Mouse (Mus musculus) hindbrain, embryonic 13.5 days (tissue): ENCODE results near the gene Tmem167b. TPM values are rescaled to one million over a fixed set of nuclear protein-coding genes. Genes with fewer than 3 reads are reported as not detected.

ENCODE experiments used
- ATAC-seq: fragments of 200-750 bp; cut with Nextera tagmentation; 2 replicates; pipeline ENCODE4 v1.8.0; 2017; ENCODE audit warnings: moderate TSS enrichment; ENCODE audit not compliant: low FRiP score
- H3K27ac ChIP-seq: fragments of 300-500 bp; sonication (generic); 2 replicates; pipeline ENCODE4 v1.5.1; 2015; ENCODE audit warnings: inconsistent platforms, mild to moderate bottlenecking, moderate library complexity
- H3K27me3 ChIP-seq: fragments of 300-500 bp; sonication (generic); 2 replicates; pipeline ENCODE4 v1.6.1; 2015; ENCODE audit warnings: mild to moderate bottlenecking, inconsistent platforms
- H3K36me3 ChIP-seq: fragments of 300-500 bp; sonication (generic); 2 replicates; pipeline ENCODE4 v1.6.1; 2015; ENCODE audit warnings: mild to moderate bottlenecking, inconsistent platforms
- H3K4me1 ChIP-seq: fragments of 300-500 bp; sonication (generic); replicated peaks from 2 replicates; pipeline ENCODE4 v1.6.1; 2015; ENCODE audit warnings: inconsistent platforms
- H3K4me2 ChIP-seq: fragments of 300-500 bp; sonication (generic); 2 replicates; pipeline ENCODE4 v1.6.1; 2015; ENCODE audit warnings: inconsistent platforms, mild to moderate bottlenecking, moderate library complexity
- H3K4me3 ChIP-seq: fragments of 300-500 bp; sonication (generic); 2 replicates; pipeline ENCODE4 v1.5.1; 2015; ENCODE audit warnings: mild to moderate bottlenecking, inconsistent platforms
- H3K9ac ChIP-seq: fragments of 300-500 bp; sonication (generic); 2 replicates; pipeline ENCODE4 v1.6.1; 2015; ENCODE audit warnings: mild to moderate bottlenecking, inconsistent platforms
- H3K9me3 ChIP-seq: fragments of 300-500 bp; sonication (generic); 2 replicates; pipeline ENCODE4 v1.6.1; 2016; ENCODE audit warnings: inconsistent platforms
- WGBS: fragments of 180-500 bp; shearing (Covaris S2); methylation state at CpG from one replicate; pipeline ENCODE4 v1.1.7; 2015; 5-methylcytosine and 5-hydroxymethylcytosine counted together
- polyA plus RNA-seq: library from polyadenylated mRNA; unstranded; fragments of >200 nt; fragmentation: Nextera tagmentation; extraction: Ambion mirVana; gene quantifications from 2 replicates; pipeline ENCODE4 v1.2.1, GENCODE M21; 2015

Tmem167b gene
- 58.8 and 60.6 TPM in 2 replicates for polyA plus RNA-seq

GRCm38 (mm10) chr3:108562133-108562730, at the start of gene Tmem167b:
Tmem167b (minus strand) TSS chr3:108562466.
- H3K9ac ChIP-seq = peak within 1 kb of the TSS; percentile 85
- peak within 1 kb of the TSS; percentile 83 for H3K4me3 ChIP-seq
- no peaks in the 10 kb centered on the region for H3K27me3 ChIP-seq
- H3K4me2 ChIP-seq = peak within 1 kb of the TSS; percentile 66
- peaks cover 21% of the 10 kb centered on the region for H3K4me1 ChIP-seq
- peaks cover 29% of the 10 kb centered on the region for H3K36me3 ChIP-seq
- no peaks in the 10 kb centered on the region for H3K9me3 ChIP-seq
- ATAC-seq = peak; percentile 98
- peak within 1 kb of the TSS; percentile 95 for H3K27ac ChIP-seq
- WGBS = under 1% methylated on average over 44 of the region's 45 CpGs

DNA sequence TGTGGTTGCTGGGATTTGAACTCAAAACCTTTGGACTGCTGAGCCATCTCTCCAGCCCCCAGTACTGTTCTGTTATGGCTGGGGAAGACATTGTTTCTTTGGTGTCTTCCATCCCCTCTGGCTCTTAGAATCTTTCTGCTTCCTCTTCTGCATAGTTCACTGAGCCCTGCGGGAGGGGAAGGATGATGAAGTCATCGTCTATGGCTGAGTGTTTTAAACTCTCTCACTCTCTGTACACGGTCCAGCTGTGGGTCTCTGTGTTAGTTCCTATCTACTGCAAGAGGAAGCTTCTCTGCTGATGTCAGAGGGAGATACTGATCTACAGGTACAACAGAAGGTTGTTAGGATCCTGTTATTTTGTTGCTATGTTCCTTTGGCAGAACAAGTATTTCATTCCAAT, 46.6 kb upstream of the Tmem167b start:
- WGBS = 67% methylated on average over 3 of the region's 3 CpGs
- H3K4me3 ChIP-seq = no peak overlapping the region
- no peak for ATAC-seq

GRCm38 (mm10) chr3:108591530-108592522, 29.6 kb upstream of the Tmem167b start:
- Histone ChIP-seq H3K4me2 (peak overlapping the region; percentile 69), H3K27ac (peak overlapping the region; percentile 97), H3K27me3 (no peaks in the 10 kb centered on the region), H3K9me3 (no peaks in the 10 kb centered on the region), H3K36me3 (0 out of 2 replicates have a peak, but pooled peaks cover 4% of the 10 kb centered on the region), H3K4me3 (peak overlapping the region; percentile 96), H3K4me1 (peaks cover 13% of the 10 kb centered on the region), H3K9ac (peak overlapping the region; percentile 96)
- ATAC-seq = peak; percentile 89
- under 1% methylated on average over 61 of the region's 61 CpGs for WGBS

More for the DNA sequence above, 46.6 kb upstream of the Tmem167b start:
- H3K27me3 ChIP-seq = no peaks in the 10 kb centered on the region
- H3K27ac ChIP-seq = no peak overlapping the region
- H3K36me3 ChIP-seq = peaks cover 28% of the 10 kb centered on the region
- H3K4me1 ChIP-seq = no peaks in the 10 kb centered on the region; the same call in 1 of the 2 replicates
- no peaks in the 10 kb centered on the region for H3K9me3 ChIP-seq
- H3K9ac ChIP-seq = no peak overlapping the region
- no peak overlapping the region for H3K4me2 ChIP-seq

- Histone ChIP-seq H3K4me1 (peaks cover 13% of the 10 kb centered on the region), H3K9me3 (no peaks in the 10 kb centered on the region), H3K27me3 (no peaks in the 10 kb centered on the region), H3K36me3 (0 out of 2 replicates have a peak, but pooled peaks cover 4% of the 10 kb centered on the region), H3K27ac (peak within 1 kb of the TSS; percentile 97), H3K4me2 (peak within 1 kb of the TSS; percentile 69), H3K4me3 (peak within 1 kb of the TSS; percentile 96), H3K9ac (peak within 1 kb of the TSS; percentile 96)
- ATAC-seq = peak; percentile 98
- WGBS = 6% methylated on average over 42 of the region's 44 CpGs
Observed at GRCm38 (mm10) chr3:108590786-108591529, 28.7 kb upstream of the Tmem167b start, which contains the start of gene Wdr47. Wdr47 (plus strand) TSS chr3:108591279.

GRCm38 (mm10) chr3:108588446-108588845, 26.2 kb upstream of the Tmem167b start:
- ATAC-seq = no peak
- Histone ChIP-seq H3K9ac (no peak overlapping the region), H3K36me3 (no peaks in the 10 kb centered on the region), H3K27ac (no peak overlapping the region), H3K4me2 (no peak overlapping the region), H3K27me3 (no peaks in the 10 kb centered on the region), H3K9me3 (no peaks in the 10 kb centered on the region), H3K4me3 (no peak overlapping the region), H3K4me1 (peaks cover 10% of the 10 kb centered on the region)
- 23% methylated on average over 2 of the region's 2 CpGs for WGBS

DNA sequence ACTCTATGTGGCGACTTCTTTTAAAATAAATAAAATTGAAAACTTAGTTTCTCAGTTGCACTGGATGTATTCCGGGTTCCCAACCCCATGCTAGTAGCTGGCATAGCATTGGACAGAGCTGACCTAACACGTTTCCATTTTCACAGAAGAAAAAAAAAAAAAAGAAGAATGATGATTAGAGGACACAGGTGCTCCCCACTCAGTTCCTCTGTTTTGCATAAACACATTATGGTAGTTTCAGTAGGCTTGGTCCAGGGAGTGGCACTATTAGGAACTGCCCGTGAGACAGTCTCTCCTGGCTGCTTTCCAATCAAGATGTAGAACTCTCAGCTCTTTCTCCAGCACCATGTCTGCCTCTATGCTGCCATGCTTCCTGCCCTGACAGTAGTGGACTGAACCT, 22.3 kb upstream of the Tmem167b start:
- Histone ChIP-seq H3K36me3 (0 out of 2 replicates have a peak, but pooled peaks cover 5% of the 10 kb centered on the region), H3K9ac (no peak overlapping the region), H3K4me3 (no peak overlapping the region), H3K27ac (no peak overlapping the region), H3K9me3 (no peaks in the 10 kb centered on the region), H3K4me1 (no peaks in the 10 kb centered on the region; the same call in 1 of the 2 replicates), H3K4me2 (no peak overlapping the region), H3K27me3 (no peaks in the 10 kb centered on the region)
- no peak for ATAC-seq
- WGBS = 78% methylated on average over 4 of the region's 4 CpGs

DNA sequence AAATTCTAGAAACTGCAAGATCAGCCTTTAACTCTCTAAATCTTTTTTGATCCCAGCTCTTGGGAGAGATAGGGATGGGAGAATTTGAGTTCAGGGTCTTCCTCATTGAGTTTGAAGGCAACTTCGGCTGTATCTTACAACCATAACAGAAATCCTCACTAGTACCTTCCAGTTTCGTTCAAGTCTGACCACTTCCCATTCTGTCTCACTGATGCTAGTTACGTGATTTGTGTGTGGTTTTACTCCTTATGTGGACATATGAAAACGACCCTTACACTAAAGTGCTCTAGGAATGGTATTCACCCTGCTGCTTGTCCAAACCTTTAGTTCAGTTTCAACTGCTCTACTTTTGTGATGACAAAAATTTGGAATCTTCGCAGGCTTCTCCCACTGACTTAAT, 11.8 kb upstream of the Tmem167b start:
- Histone ChIP-seq H3K27me3 (no peaks in the 10 kb centered on the region), H3K4me3 (no peak overlapping the region), H3K27ac (no peak overlapping the region), H3K9ac (no peak overlapping the region), H3K36me3 (peaks cover 9% of the 10 kb centered on the region), H3K4me2 (0 out of 2 replicates have a peak overlapping the region, but pooled peaks have one; percentile 8), H3K4me1 (peaks cover 28% of the 10 kb centered on the region), H3K9me3 (no peaks in the 10 kb centered on the region)
- 92% methylated on average over 5 of the region's 5 CpGs for WGBS
- ATAC-seq = no peak

GRCm38 (mm10) chr3:108572309-108573010, 10.2 kb upstream of the Tmem167b start:
- H3K36me3 ChIP-seq = peaks cover 3% of the 10 kb centered on the region; the same call in 1 of the 2 replicates
- 0 out of 2 replicates have a peak overlapping the region, but pooled peaks have one; percentile 82 for H3K27ac ChIP-seq
- peak overlapping the region; percentile 73 for H3K4me2 ChIP-seq
- ATAC-seq = no peak
- H3K4me1 ChIP-seq = peaks cover 33% of the 10 kb centered on the region
- 43% methylated on average over 18 of the region's 18 CpGs for WGBS
- H3K9ac ChIP-seq = peak overlapping the region; percentile 83
- H3K4me3 ChIP-seq = peak overlapping the region; percentile 61
- H3K27me3 ChIP-seq = no peaks in the 10 kb centered on the region
- H3K9me3 ChIP-seq = no peaks in the 10 kb centered on the region

- peak; percentile 97 for ATAC-seq
- peak within 1 kb of the TSS; percentile 82 for H3K27ac ChIP-seq
- H3K9ac ChIP-seq = peak within 1 kb of the TSS; percentile 83
- H3K4me1 ChIP-seq = peaks cover 33% of the 10 kb centered on the region
- H3K27me3 ChIP-seq = no peaks in the 10 kb centered on the region
- WGBS = 2% methylated on average over 42 of the region's 42 CpGs
- peaks cover 3% of the 10 kb centered on the region; the same call in 1 of the 2 replicates for H3K36me3 ChIP-seq
- H3K9me3 ChIP-seq = no peaks in the 10 kb centered on the region
- H3K4me2 ChIP-seq = peak within 1 kb of the TSS; percentile 73
- H3K4me3 ChIP-seq = peak within 1 kb of the TSS; percentile 61
Observed at GRCm38 (mm10) chr3:108571443-108572294, 9.4 kb upstream of the Tmem167b start, which contains the start of gene Taf13. Taf13 (plus strand) TSS chr3:108571698.

GRCm38 (mm10) chr3:108570813-108571212, 8.5 kb upstream of the Tmem167b start:
- no peak overlapping the region for H3K4me3 ChIP-seq
- no peaks in the 10 kb centered on the region for H3K27me3 ChIP-seq
- H3K36me3 ChIP-seq = no peaks in the 10 kb centered on the region
- no peak for ATAC-seq
- H3K9me3 ChIP-seq = no peaks in the 10 kb centered on the region
- WGBS = 90% methylated on average over 14 of the region's 14 CpGs
- no peak overlapping the region for H3K9ac ChIP-seq
- H3K4me1 ChIP-seq = peaks cover 33% of the 10 kb centered on the region
- H3K4me2 ChIP-seq = peak overlapping the region; percentile 73; the same call in 1 of the 2 replicates
- H3K27ac ChIP-seq = peak overlapping the region; percentile 66
